Mouse (Mus musculus) urinary bladder, adult 18-20 months (tissue): ENCODE data around the gene Gm13695.
"Not testable (repeated sequence)": the region's sequence is repeated elsewhere in the genome, so short reads cannot be mapped to it uniquely, and the experiment has no call there.

Experiments used
- DNase-seq, 2 experiments: peaks; one replicate each; pipeline ENCODE4 v3.0.0; 2022; ENCODE audit warnings: low spot score in 2 of 2, mixed read lengths in 2 of 2

Gm13695 gene

DNA sequence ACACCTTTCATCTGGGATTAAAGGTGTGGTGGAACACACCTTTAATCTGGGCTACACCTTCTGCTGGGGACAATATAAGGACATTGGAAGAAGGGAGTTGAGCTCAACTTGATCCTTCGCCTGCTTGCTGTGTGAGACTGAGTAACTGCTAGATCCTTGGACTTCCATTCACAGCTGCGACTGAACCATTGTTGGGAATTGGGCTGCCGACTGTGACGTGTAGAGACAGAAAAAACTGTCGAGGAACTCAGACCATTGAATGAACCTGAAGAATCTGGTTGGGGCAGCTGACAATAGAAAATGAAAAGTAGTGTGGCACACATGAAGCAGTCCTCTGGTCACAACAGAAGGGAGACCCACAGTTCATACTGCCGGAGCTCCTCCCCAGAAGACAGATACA is at the start of gene Gm13695:
Gm13695 (plus strand) TSS at position 301 of the 400 bp plus-strand sequence.
- DNase-seq, result not testable (repeated sequence)

DNA sequence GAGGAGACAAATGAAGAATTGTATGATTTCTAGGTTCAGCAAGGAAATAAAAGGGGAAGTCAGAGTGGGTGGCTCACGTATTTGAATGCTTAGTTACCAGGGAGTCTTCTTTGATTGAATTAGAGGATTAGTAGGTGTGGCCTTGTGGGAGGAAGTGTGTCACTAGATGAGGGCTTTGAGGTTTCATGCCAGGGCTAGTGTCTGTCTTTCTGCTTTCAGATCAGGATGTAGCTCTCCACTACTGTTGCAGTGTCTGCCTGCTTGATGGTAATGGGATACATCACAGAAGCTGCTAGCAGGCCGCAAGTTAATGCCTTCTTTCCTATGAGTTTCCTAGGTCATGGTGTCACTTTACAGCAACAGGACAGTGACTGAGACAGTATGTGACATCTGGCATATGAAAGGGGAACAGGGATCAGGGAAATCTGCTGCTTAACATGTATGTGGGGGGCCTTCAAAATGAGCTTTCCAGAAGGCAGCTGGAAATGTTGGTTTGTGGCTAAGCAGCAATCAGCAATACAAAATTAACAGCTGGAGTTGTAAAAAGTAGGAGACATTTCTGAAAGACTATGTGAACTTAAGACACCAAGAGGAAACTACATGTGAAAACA is 37.5 kb upstream of the Gm13695 start:
- DNase-seq, result no peak

- peak in 1 of 2 experiments; percentile 1 for DNase-seq
These were observed 26.2 kb upstream of the Gm13695 start, which contains the start of gene Zswim2 for GRCm38 (mm10) chr2:83940931-83941361. Gene Zswim2, minus strand, starts transcription at chr2:83941228.

DNA sequence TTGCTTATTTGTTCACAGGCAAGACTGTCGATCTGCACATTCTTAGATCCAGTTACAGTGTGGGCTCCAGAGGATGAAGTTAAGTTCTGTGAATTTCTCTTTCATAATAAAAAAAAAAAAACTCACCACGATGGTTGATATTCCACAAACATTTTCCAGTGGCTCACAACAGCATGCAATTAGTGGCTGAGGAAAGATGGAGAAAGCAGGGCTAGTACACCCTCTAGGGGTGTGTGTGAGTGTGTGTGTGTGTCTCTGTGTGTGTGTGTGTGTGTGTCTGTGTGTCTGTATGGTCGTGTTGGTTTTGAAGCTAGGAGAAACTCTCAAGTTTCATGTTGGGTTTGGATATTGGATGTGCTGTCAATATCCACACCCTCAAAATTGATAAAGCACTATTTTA is 25.7 kb upstream of the Gm13695 start:
- no peak for DNase-seq

DNA sequence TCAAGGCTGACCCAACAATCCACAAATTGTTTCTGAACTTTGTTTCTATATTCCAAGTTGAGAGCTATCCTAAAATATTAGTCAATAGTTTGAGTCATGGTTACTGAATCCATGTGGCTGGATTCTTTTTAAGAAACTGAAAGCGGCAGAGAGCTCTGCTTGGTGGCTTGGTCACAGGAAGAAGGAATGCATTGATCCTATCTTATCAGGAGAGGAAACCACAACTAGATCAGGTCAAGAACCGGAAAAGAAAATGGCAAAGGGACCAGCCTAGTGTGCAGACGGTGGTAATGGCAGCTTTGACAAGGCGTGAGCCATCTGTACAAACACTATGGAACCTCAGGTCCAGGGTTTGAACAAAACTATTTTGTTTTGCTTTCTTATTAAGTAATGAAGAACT is 25.3 kb upstream of the Gm13695 start:
- no peak for DNase-seq

GRCm38 (mm10) chr2:83955393-83955792 is 11.7 kb upstream of the Gm13695 start, which contains the start of gene Gm13698:
Gene Gm13698, plus strand, starts transcription at chr2:83955693.
- DNase-seq, result not testable (repeated sequence)

- DNase-seq, result not testable (repeated sequence)
These were observed 5.9 kb upstream of the Gm13695 start, which contains the start of gene Gm13693 for GRCm38 (mm10) chr2:83961203-83961602. Gene Gm13693, plus strand, starts transcription at chr2:83961503.

- DNase-seq, result not testable (repeated sequence)
These were observed 5.7 kb downstream of the Gm13695 start, which contains the start of gene Gm13696 for GRCm38 (mm10) chr2:83972823-83973222. Gene Gm13696, plus strand, starts transcription at chr2:83973123.

DNA sequence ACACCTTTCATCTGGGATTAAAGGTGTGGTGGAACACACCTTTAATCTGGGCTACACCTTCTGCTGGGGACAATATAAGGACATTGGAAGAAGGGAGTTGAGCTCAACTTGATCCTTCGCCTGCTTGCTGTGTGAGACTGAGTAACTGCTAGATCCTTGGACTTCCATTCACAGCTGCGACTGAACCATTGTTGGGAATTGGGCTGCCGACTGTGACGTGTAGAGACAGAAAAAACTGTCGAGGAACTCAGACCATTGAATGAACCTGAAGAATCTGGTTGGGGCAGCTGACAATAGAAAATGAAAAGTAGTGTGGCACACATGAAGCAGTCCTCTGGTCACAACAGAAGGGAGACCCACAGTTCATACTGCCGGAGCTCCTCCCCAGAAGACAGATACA is 11.5 kb downstream of the Gm13695 start, which contains the start of gene Gm13694:
Gm13694 (plus strand) TSS at position 301 of the 400 bp plus-strand sequence.
- DNase-seq, result not testable (repeated sequence)

GRCm38 (mm10) chr2:83984443-83984842 is 17.3 kb downstream of the Gm13695 start, which contains the start of gene Gm13697:
Gene Gm13697, plus strand, starts transcription at chr2:83984743.
- not testable (repeated sequence) for DNase-seq

- DNase-seq, result not testable (repeated sequence)
These were observed 23.1 kb downstream of the Gm13695 start, which contains the start of gene Gm13691 for GRCm38 (mm10) chr2:83990253-83990652. Gene Gm13691, plus strand, starts transcription at chr2:83990553.

- not testable (repeated sequence) for DNase-seq
These were observed 26.6 kb downstream of the Gm13695 start for GRCm38 (mm10) chr2:83993639-83994255.

DNA sequence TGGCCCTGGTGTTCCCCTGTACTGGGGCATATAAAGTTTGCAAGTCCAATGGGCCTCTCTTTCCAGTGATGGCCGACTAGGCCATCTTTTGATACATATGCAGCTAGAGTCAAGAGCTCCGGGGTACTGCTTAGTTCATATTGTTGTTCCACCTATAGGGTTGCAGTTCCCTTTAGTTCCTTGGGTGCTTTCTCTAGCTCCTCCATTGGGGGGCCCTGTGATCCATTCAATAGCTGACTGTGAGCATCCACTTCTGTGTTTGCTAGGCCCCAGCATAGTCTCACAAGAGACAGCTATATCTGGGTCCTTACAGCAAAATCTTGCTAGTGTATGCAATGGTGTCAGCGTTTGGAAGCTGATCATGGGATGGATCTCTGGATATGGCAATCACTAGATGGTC is 27.4 kb downstream of the Gm13695 start:
- DNase-seq, result not testable (repeated sequence)

- DNase-seq, result no peak
These were observed 41.8 kb downstream of the Gm13695 start for GRCm38 (mm10) chr2:84008913-84009312.

- no peak for DNase-seq
These were observed 42.7 kb downstream of the Gm13695 start for GRCm38 (mm10) chr2:84009818-84010217.

DNA sequence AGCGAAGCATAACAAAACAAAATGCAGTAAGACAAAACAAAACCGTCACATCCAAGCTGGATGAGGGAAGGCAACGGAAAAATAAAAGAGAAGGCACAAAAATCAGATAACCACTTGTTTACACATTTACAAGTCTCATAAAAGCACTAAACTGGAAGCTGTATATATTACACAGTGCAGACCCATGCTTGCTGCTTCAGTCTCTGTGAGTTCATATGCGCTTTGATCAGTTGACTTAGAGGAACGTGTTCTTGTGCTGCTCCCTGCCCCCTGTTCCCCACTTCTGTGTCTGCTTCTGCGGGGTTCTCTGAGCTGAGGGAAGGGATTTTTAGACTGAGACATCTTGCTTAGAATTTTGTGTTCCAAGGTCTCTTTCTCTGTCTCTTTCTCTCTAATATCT is 47.5 kb downstream of the Gm13695 start:
- no peak for DNase-seq

GRCm38 (mm10) chr2:84016291-84016690 is 49.2 kb downstream of the Gm13695 start:
- not testable (repeated sequence) for DNase-seq

- DNase-seq, result no peak
These were observed 51.2 kb downstream of the Gm13695 start for GRCm38 (mm10) chr2:84018330-84018729.
